In genomic region chr14:53026958-53027357, GRCm38 (mm10) we compare ENCODE assay signal across 2 mouse cellular contexts.
A peak's percentile ranks its signal among the peaks of the same experiment; 100 is the strongest.
ATAC-seq lines count a peak whose summit lies in the region.

No protein-coding gene starts in this region.

- peak; percentile 65 for ATAC-seq in megakaryocyte progenitor cell, adult 5-6 weeks (replicated peaks; ENCODE audit: poor library complexity)
- ATAC-seq in megakaryocyte-erythroid progenitor cell, adult 5-6 weeks (replicated peaks; ENCODE audit: low FRiP score, low TSS enrichment, poor library complexity, severe bottlenecking), result peak; percentile 65
